In genomic region chr10:83995913-83996312, GRCm38 (mm10) we compare ENCODE assay signal across 8 mouse cellular contexts.
DNase-seq lines count a peak whose midpoint lies in the region; ATAC-seq lines count a peak whose summit lies in the region.

No protein-coding gene starts in this region.

- ATAC-seq in monocyte, adult 5-6 weeks (replicated peaks; ENCODE audit: insufficient number of reproducible peaks, low FRiP score, low TSS enrichment, poor library complexity, severe bottlenecking): no peak

- peak; percentile 25 to 38 for DNase-seq in cerebellum, postnatal 10 days
- no peak for DNase-seq in cerebellum, adult 9-10 months
- peak; percentile 84 for DNase-seq in gastrocnemius, postnatal 14 days
- peak; percentile 76 to 86 for DNase-seq in kidney, adult 8-10 months
- DNase-seq in lung, postnatal 36 days: peak; percentile 93
- DNase-seq in cerebellum, adult 11 months: no peak
- DNase-seq in thymus, postnatal 4 days: no peak

- intact Hi-C loops in gastrocnemius, postnatal 14 days (cut with DNase I; ENCODE audit: low total_unique reads): no loop called here

Comparison
In these comparisons a context has a peak if more than half of its experiments do, and no peak if none do; other contexts are left out.
1. DNase-seq: peak in cerebellum, postnatal 10 days (2 of 2), gastrocnemius, postnatal 14 days (single experiment), kidney, adult 8-10 months (2 of 2) and lung, postnatal 36 days (single experiment); none in cerebellum, adult 9-10 months (single experiment), cerebellum, adult 11 months (single experiment) and thymus, postnatal 4 days (single experiment).